Mouse (Mus musculus): Measurements from ENCODE around the gene Lpp. TPM values are rescaled to one million over a fixed set of nuclear protein-coding genes. Genes with fewer than 3 reads are reported as not detected.

The Lpp gene
- polyA plus RNA-seq, 1 experiment from 2014 or later, result 28.3 TPM

DNA sequence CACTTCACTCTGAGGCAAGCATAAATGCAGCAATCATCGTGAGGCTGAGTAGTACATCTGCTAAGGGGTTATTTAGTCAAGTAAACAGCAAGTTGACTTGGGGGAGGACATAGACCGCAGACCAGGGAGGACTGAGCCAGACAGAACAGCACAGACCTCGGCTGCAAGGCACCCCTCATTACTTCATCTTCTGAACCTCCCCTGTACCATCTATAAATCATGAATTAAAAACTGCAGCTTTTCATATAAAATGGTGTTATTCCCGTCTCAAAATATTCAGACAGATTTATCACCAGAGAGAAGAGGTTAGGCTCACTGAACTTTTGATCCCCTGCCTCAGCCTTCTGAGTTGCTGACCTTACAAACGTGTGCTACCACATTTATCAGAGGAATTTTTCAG lies 558.6 kb downstream of the Lpp start:
- no peak for TF ChIP-seq CTCF (IDR thresholded peaks at IDR 0.05)
- no peaks in the 10 kb centered on the region for H3K27me3 ChIP-seq
- in situ Hi-C loops (cut with MboI; ENCODE audit: low pct_unique_long_range_greater_than_20kb), result no loop called here
- ATAC-seq, result no peak
- no peak for DNase-seq (ENCODE audit: low read depth, low spot score)
- ChIA-PET POLR2A (no interaction called here), CTCF (no interaction called here)

DNA sequence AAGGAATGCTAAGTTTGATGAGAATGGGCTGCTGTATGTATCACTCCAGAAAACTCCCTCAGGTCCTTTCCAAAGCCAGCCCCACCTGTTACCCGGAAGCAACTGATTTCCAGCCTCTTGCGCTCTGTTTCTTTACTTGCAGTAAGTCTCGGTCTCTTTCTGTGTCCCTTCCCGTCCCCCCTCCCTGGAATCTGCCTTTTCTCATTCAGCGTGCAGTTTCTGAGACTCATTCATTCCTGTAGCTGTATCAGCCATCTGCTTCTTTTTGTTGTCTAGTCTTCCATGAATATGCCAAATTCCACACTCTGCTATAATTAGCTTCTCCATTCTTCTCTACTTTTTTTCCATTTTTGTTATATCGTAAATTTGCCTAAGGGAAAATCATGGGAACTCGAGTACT lies 561.7 kb downstream of the Lpp start:
- in situ Hi-C loops (cut with MboI; ENCODE audit: low pct_unique_long_range_greater_than_20kb), result no loop called here
- ChIA-PET POLR2A (no interaction called here), CTCF (no interaction called here)
- no peaks in the 10 kb centered on the region for H3K27me3 ChIP-seq
- TF ChIP-seq CTCF (IDR thresholded peaks at IDR 0.05), result no peak
- ATAC-seq (no peak), DNase-seq (ENCODE audit: low read depth, low spot score) (no peak)

DNA sequence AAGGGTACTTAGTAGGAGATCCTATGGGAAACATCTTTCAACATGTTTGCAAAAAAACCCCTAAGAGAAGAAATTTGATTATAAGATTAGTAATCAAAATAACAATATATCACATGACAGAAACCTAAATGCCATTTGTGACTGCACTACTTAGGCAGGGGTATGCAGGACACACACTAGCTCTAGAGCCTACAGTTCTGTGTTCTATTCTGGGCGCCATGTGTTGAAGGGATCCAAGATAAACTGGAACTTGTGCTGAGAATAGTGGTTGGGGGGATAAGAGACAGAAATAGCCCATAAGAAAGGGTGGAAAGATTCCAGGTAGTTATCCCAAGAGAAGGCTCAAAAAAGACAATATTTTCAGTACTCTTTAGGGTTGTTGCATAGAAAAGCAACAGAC lies 565.4 kb downstream of the Lpp start:
- no peak for DNase-seq (ENCODE audit: low read depth, low spot score)
- in situ Hi-C loops (cut with MboI; ENCODE audit: low pct_unique_long_range_greater_than_20kb), result no loop called here
- CTCF ChIA-PET, result no interaction called here

DNA sequence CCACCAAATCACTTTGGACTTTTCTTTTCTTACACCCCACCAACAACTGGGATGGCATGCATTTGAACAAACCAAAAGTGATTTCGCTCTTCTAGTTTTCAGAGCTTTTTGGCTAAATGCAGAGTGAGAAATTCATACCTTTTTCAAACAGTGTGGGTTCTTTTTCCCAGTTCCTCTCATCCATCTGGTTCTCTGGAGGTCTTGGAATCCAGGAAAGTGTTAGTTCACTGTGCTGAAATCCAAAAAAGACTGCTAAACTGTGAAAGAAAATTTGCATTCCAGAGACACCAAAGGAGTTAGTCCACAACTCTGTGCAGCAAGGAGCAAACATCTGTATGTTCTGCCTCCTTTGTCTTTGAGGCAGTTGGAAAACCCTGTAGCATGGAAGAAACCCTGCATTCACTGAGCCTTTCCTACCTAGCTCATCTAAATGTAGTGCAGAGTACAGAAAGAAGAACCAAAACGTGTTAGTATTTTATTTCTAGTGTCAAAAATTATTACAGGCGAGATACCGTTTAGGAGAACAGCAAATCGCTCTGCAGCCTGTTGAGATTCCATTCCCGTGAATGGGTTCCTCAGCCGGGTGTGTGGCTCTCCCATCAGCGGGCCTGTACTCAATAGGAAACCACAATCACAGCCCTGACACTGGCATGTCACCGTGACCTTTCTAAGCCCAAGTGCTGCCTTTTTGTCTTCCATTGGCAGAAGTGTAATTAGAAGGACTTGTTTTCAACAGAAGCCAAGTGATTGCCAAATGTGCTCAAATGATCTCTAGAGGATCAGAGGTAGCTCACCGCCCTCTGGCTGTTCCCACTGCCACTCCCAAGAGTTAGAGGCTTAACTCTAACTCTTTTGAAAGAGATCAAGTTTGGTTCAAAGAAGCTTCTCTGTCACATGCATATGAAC lies 567.8 kb downstream of the Lpp start:
- no peaks in the 10 kb centered on the region for H3K27me3 ChIP-seq
- ATAC-seq (no peak), DNase-seq (ENCODE audit: low read depth, low spot score) (no peak)
- CTCF ChIA-PET, result interaction anchor here (1.3 to 1.7 kb wide), 2 partner anchors 11 to 53 kb away, joined by 3 read pairs; no protein-coding TSS in a partner anchor
- in situ Hi-C loops (cut with MboI; ENCODE audit: low pct_unique_long_range_greater_than_20kb), result no loop called here
- TF ChIP-seq CTCF (IDR thresholded peaks at IDR 0.05), result no peak
- POLR2A ChIA-PET, result no interaction called here

More for the DNA sequence above, 565.4 kb downstream of the Lpp start:
- POLR2A ChIA-PET, result no interaction called here
- no peak for ATAC-seq
- H3K27me3 ChIP-seq, result no peaks in the 10 kb centered on the region
- no peak for TF ChIP-seq CTCF (IDR thresholded peaks at IDR 0.05)

DNA sequence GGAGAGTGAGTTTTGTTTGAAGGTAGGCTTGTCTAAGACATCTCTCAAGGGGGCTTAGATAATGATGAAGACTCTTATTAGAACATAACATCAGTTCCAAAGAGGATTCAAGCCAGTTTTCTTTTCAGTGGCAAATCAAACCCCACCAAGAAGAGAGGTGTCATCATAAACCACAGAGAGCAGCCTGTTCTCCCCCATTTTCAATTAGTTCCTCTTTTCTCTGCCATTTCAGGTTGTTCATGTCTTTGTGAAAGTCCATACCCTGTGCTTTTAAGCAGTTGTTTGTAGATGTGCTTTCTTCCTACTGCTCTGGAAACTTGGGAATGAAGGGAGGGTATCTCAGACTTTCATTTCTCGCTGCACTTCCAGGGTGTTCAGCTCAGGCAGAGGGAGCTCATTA lies 571.0 kb downstream of the Lpp start:
- ChIA-PET CTCF (interaction anchor here (0.6 to 1.0 kb wide), 3 partner anchors 11 to 80 kb away, joined by 3 to 4 read pairs (median 3); no protein-coding TSS in a partner anchor), POLR2A (no interaction called here)
- no peak for TF ChIP-seq CTCF (IDR thresholded peaks at IDR 0.05)
- in situ Hi-C loops (cut with MboI; ENCODE audit: low pct_unique_long_range_greater_than_20kb), result no loop called here
- no peaks in the 10 kb centered on the region for H3K27me3 ChIP-seq
- no peak for DNase-seq (ENCODE audit: low read depth, low spot score)
- no peak for ATAC-seq

DNA sequence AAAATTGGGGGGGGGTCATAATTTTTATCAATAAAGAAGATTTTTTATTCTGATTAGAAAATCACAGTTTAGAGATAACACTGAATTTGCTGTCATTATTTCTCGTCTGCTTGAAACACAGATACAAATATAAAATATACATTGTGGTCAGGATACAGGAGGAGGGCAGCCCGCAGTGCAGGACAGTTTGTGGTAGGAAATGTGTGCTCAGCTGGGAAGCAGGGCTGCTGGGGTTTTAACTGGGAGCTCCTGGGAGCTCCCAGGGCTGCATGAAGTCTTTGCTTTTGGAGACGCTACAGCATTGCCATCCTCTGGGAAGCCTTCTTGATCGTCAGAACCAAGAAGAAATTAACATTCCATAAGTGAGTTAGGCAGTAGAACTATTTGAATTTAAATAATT lies 571.8 kb downstream of the Lpp start:
- DNase-seq (ENCODE audit: low read depth, low spot score) (no peak), ATAC-seq (no peak)
- in situ Hi-C loops (cut with MboI; ENCODE audit: low pct_unique_long_range_greater_than_20kb), result no loop called here
- POLR2A ChIA-PET, result no interaction called here
- H3K27me3 ChIP-seq, result no peaks in the 10 kb centered on the region
- no peak for TF ChIP-seq CTCF (IDR thresholded peaks at IDR 0.05)
- CTCF ChIA-PET, result interaction anchor here (0.9 to 1.0 kb wide), 2 partner anchors 10 to 17 kb away, joined by 3 to 4 read pairs; no protein-coding TSS in a partner anchor

DNA sequence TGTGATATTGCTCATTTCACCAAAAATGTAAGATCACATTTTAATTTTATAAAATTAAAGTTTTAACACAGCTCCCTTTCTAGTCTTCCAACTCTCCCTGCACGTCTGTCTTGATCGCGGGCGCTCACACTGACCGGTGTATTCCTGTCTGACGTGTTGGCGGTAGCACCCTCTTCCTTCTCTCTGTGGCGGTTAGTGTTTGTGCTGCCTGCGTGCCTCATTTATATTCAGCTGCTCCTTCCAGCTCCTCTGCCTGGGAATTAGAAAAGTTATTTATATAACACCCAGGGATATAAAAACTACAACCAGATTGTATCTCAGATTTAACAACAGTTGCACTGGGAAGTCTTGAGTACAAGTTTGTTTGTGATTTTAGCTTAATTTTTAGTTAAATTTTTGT lies 573.2 kb downstream of the Lpp start:
- H3K27me3 ChIP-seq, result no peaks in the 10 kb centered on the region
- DNase-seq (ENCODE audit: low read depth, low spot score) (no peak), ATAC-seq (no peak)
- POLR2A ChIA-PET, result no interaction called here
- in situ Hi-C loops (cut with MboI; ENCODE audit: low pct_unique_long_range_greater_than_20kb), result no loop called here
- CTCF ChIA-PET, result no interaction called here
- TF ChIP-seq CTCF (IDR thresholded peaks at IDR 0.05), result no peak

DNA sequence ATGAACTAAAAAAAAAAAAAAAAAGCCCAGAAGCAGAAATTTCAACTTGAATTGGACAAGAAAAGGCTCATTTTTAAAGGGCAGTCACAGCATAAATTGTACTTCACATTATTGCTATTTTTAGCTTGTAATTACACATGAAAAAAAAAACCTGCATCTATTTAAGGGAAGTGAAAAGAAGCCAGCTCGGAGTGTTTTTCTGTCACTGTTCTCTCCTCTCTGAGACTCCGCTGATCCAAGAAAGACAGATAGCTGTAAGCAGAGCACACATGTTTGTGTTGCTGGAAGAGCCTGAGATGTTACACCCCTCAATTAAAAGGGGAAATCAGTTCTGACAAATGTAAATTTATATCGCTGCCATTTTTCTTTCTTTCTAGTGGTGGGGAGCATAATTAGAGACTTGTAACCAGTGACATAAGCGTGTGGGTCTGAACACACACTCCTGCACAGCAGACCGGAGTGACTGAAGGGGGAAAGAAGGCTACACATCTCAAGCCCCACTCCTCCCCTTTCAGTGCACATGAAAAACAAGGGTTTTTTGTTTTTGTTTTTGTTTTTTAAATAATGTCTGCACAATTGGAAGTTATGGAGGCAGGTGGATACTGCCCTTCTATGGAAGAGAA lies 579.8 kb downstream of the Lpp start:
- DNase-seq (ENCODE audit: low read depth, low spot score) (no peak), ATAC-seq (no peak)
- ChIA-PET POLR2A (interaction anchor here (0.7 kb wide), 1 partner anchor 81 kb away, joined by 5 read pairs; no protein-coding TSS in a partner anchor), CTCF (interaction anchor here (1.8 kb wide), 1 partner anchor 10 kb away, joined by 4 read pairs; no protein-coding TSS in a partner anchor)
- in situ Hi-C loops (cut with MboI; ENCODE audit: low pct_unique_long_range_greater_than_20kb), result no loop called here
- H3K27me3 ChIP-seq, result no peaks in the 10 kb centered on the region
- no peak for TF ChIP-seq CTCF (IDR thresholded peaks at IDR 0.05)

DNA sequence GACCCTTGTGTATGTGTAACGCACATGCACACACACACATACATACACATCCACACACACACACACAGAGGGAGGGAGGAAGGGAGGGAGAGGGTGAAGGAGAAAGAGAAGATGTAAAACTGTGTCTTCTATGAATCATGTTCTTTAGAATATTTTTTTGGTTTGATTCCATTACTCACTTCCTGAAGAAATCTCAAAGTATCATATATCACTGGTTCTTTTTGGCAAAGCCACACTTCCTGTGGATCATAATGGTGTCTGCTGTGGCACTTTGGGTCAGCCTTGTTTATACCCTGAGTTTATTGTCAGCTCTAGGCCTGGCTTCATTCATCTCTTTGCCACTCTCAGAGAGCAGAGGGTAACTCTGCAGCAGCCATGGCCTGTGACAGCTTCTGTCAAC lies 584.5 kb downstream of the Lpp start:
- ChIA-PET POLR2A (no interaction called here), CTCF (interaction anchor here (1.0 to 1.2 kb wide), 2 partner anchors 10 to 13 kb away, joined by 3 to 4 read pairs; no protein-coding TSS in a partner anchor)
- DNase-seq (ENCODE audit: low read depth, low spot score) (no peak), ATAC-seq (no peak)
- no peak for TF ChIP-seq CTCF (IDR thresholded peaks at IDR 0.05)
- in situ Hi-C loops (cut with MboI; ENCODE audit: low pct_unique_long_range_greater_than_20kb), result no loop called here
- no peaks in the 10 kb centered on the region for H3K27me3 ChIP-seq

DNA sequence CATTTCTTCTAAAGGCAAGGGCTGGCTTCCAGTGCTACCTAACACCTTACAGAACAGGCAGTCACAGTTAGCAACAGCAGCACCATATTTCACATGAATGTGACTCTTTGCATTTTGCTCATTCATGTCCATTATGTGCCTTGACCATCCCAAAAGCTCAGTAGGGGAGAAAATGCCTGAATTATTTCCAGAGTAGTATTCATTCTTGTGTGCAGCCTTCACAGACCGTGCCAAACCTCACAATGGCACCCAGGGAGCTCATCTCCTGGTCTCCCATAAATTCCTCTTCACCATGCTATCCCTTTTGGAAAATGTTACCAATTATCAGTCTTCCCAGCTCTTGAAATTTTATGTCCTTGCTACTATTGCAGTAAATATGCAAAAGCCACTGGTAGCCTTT lies 584.9 kb downstream of the Lpp start:
- no peaks in the 10 kb centered on the region for H3K27me3 ChIP-seq
- in situ Hi-C loops (cut with MboI; ENCODE audit: low pct_unique_long_range_greater_than_20kb), result no loop called here
- ATAC-seq, result no peak
- TF ChIP-seq CTCF (IDR thresholded peaks at IDR 0.05), result no peak
- DNase-seq (ENCODE audit: low read depth, low spot score), result peak; percentile 25
- ChIA-PET CTCF (interaction anchor here (1.2 kb wide), 1 partner anchor 12 kb away, joined by 3 read pairs; no protein-coding TSS in a partner anchor), POLR2A (no interaction called here)

DNA sequence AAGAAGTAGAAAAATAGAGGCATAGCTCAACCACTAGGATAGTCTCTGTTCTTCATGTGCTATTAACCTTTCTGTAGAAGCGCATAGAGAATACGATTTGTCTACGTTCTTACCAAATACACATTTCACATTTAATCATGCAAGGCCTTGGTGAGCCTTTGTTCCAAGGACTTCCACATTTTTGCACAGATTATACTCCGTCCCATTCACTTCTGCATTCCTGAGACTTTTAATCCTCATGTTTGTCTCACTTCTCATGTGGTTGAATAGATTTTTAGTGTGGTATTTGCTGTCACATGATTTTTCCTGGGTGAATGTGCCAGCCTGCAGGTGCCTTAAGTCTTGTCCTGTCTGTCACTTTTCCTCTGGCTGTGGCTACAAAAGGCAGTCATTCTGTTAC lies 586.1 kb downstream of the Lpp start:
- POLR2A ChIA-PET, result no interaction called here
- ATAC-seq (no peak), DNase-seq (ENCODE audit: low read depth, low spot score) (no peak)
- no peak for TF ChIP-seq CTCF (IDR thresholded peaks at IDR 0.05)
- in situ Hi-C loops (cut with MboI; ENCODE audit: low pct_unique_long_range_greater_than_20kb), result no loop called here
- no peaks in the 10 kb centered on the region for H3K27me3 ChIP-seq
- CTCF ChIA-PET, result no interaction called here
